Mouse (Mus musculus) liver, embryonic 14.5 days (tissue): Measurements from ENCODE around the gene Rasl11a.

Experiments used
- CTCF ChIP-seq: IDR thresholded peaks from 2 replicates; pipeline ENCODE4 v1.5.1; 2016; ENCODE audit warnings: antibody characterized with exemption, low read depth, control low read depth
- EP300 ChIP-seq: IDR thresholded peaks from 2 replicates; pipeline ENCODE4 v1.6.1; 2016; ENCODE audit warnings: antibody characterized with exemption, low read depth

DNA sequence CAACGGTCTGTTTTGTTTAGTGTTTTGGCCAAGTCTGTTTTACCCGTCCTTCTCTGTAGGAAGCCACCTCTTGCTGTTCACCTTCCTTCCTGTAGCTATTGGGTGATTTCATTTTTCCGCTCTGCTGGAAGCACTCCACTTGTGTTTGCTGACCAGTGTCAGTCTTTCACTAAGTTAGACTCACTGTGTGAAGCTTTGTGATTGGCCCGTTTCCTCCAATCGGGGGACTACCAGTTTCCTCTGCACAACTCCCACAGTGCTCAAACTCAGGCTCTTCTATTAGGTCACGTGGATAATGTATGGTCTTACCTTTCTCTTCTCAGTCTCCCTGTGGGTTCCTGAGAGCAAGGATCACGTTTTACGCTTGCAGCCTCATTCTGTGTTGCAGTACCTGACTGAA lies 15.3 kb upstream of the Rasl11a start:
- no peak for TF ChIP-seq CTCF
- TF ChIP-seq EP300 = no peak
